Mouse (Mus musculus) embryonic fibroblast, embryonic 13.5 days (primary cell): ENCODE results near the gene B430305J03Rik.

Experiments used
- CTCF ChIP-seq: IDR thresholded peaks from 2 replicates; pipeline ENCODE4 v1.5.1; 2011; ENCODE audit warnings: mild to moderate bottlenecking, control low read depth, low read length, moderate library complexity, borderline replicate concordance; ENCODE audit not compliant: insufficient read depth
- POLR2A ChIP-seq: IDR thresholded peaks from 2 replicates; pipeline ENCODE4 v1.6.1; 2011; ENCODE audit warnings: low read depth, mild to moderate bottlenecking, control low read depth, low read length, moderate library complexity

DNA sequence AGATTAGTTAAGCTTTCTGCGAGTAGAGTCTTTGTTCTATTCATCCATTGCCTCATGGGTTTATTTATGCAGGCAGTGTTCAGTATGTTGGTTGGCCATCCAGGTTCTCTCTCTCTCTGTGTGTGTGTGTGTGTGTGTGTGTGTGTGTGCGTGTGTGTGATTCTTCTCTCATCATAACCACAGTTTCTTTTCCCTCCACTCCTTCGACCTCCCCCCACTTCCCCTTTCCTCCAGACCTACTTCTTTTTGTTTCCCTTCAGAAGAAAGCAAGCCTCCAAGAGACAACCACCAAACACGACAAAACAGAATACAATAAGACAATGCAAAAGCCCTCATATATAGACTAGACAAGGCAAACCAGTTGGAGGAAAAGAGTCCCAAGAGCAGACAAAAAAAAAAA lies 41.2 kb upstream of the B430305J03Rik start:
- TF ChIP-seq POLR2A (no peak), CTCF (no peak)
